Mouse (Mus musculus) heart, embryonic 12.5 days (tissue): ENCODE data around the gene Zzz3. TPM values are rescaled to one million over a fixed set of nuclear protein-coding genes. Genes with fewer than 3 reads are reported as not detected.

Experiments used
- ATAC-seq: fragments of 200-750 bp; cut with Nextera tagmentation; 2 replicates; pipeline ENCODE4 v1.8.0; 2017; ENCODE audit warnings: moderate TSS enrichment, moderate library complexity; ENCODE audit not compliant: insufficient number of reproducible peaks, low FRiP score
- H3K27ac ChIP-seq: fragments of 300-500 bp; sonication (generic); 2 replicates; pipeline ENCODE4 v1.5.1; 2016; ENCODE audit warnings: mild to moderate bottlenecking, moderate library complexity; ENCODE audit not compliant: poor library complexity, severe bottlenecking
- H3K27me3 ChIP-seq: fragments of 300-500 bp; sonication (generic); replicated peaks from 2 replicates; pipeline ENCODE4 v1.6.1; 2016; ENCODE audit warnings: mild to moderate bottlenecking, moderate library complexity
- H3K36me3 ChIP-seq: fragments of 300-500 bp; sonication (generic); 2 replicates; pipeline ENCODE4 v1.6.1; 2016; ENCODE audit warnings: mild to moderate bottlenecking, moderate library complexity
- H3K4me1 ChIP-seq: fragments of 300-500 bp; sonication (generic); replicated peaks from 2 replicates; pipeline ENCODE4 v1.6.1; 2016; ENCODE audit warnings: mild to moderate bottlenecking
- H3K4me2 ChIP-seq: fragments of 300-500 bp; sonication (generic); 2 replicates; pipeline ENCODE4 v1.6.1; 2016; ENCODE audit warnings: mild to moderate bottlenecking, moderate library complexity
- H3K4me3 ChIP-seq: fragments of 300-500 bp; sonication (generic); 2 replicates; pipeline ENCODE4 v1.5.1; 2016; ENCODE audit warnings: mild to moderate bottlenecking
- H3K9ac ChIP-seq: fragments of 300-500 bp; sonication (generic); 2 replicates; pipeline ENCODE4 v1.6.1; 2016; ENCODE audit warnings: mild to moderate bottlenecking, moderate library complexity
- H3K9me3 ChIP-seq: fragments of 300-500 bp; sonication (generic); replicated peaks from 2 replicates; pipeline ENCODE4 v1.6.1; 2016; ENCODE audit warnings: mild to moderate bottlenecking, moderate library complexity
- WGBS: fragments of 180-500 bp; shearing (Covaris S2); methylation state at CpG from one replicate; pipeline ENCODE4 v1.1.7; 2016; 5-methylcytosine and 5-hydroxymethylcytosine counted together
- polyA plus RNA-seq: library from polyadenylated mRNA; unstranded; fragments of >200 nt; fragmentation: Nextera tagmentation; extraction: Ambion mirVana; gene quantifications from 2 replicates; pipeline ENCODE4 v1.2.1, GENCODE M21; 2016

The Zzz3 gene
- polyA plus RNA-seq, 1 experiment from 2014 or later: 38.8 TPM

- Histone ChIP-seq H3K27me3 (no peaks in the 10 kb centered on the region), H3K27ac (no peak overlapping the region)
- 82% methylated on average over 3 of the region's 3 CpGs for WGBS
Measured at GRCm38 (mm10) chr3:152402671-152403066, 7.4 kb downstream of the Zzz3 start.

GRCm38 (mm10) chr3:152403827-152404226, 8.6 kb downstream of the Zzz3 start:
- Histone ChIP-seq H3K27ac (no peak overlapping the region), H3K36me3 (no peaks in the 10 kb centered on the region), H3K4me2 (no peak overlapping the region), H3K9me3 (no peaks in the 10 kb centered on the region), H3K4me3 (no peak overlapping the region), H3K4me1 (peaks cover 57% of the 10 kb centered on the region), H3K27me3 (no peaks in the 10 kb centered on the region), H3K9ac (no peak overlapping the region)
- 77% methylated on average over 2 of the region's 2 CpGs for WGBS
- no peak for ATAC-seq

More at GRCm38 (mm10) chr3:152402671-152403066, 7.4 kb downstream of the Zzz3 start:
- ATAC-seq: no peak
- H3K4me3 ChIP-seq: no peak overlapping the region
- H3K4me1 ChIP-seq: peaks cover 64% of the 10 kb centered on the region
- H3K4me2 ChIP-seq: no peak overlapping the region
- H3K9me3 ChIP-seq: no peaks in the 10 kb centered on the region
- no peak overlapping the region for H3K9ac ChIP-seq
- no peaks in the 10 kb centered on the region for H3K36me3 ChIP-seq

GRCm38 (mm10) chr3:152405420-152405819, 10.1 kb downstream of the Zzz3 start:
- 90% methylated on average over 7 of the region's 7 CpGs for WGBS
- no peak overlapping the region for H3K4me2 ChIP-seq
- no peak overlapping the region for H3K9ac ChIP-seq
- no peak overlapping the region for H3K27ac ChIP-seq
- H3K36me3 ChIP-seq: 0 out of 2 replicates have a peak, but pooled peaks cover 3% of the 10 kb centered on the region
- peaks cover 46% of the 10 kb centered on the region for H3K4me1 ChIP-seq
- no peaks in the 10 kb centered on the region for H3K27me3 ChIP-seq
- H3K9me3 ChIP-seq: no peaks in the 10 kb centered on the region
- ATAC-seq: no peak
- no peak overlapping the region for H3K4me3 ChIP-seq

- Histone ChIP-seq H3K4me2 (peak overlapping the region; percentile 25; the same call in 1 of the 2 replicates), H3K4me3 (no peak overlapping the region), H3K4me1 (peaks cover 53% of the 10 kb centered on the region), H3K36me3 (0 out of 2 replicates have a peak, but pooled peaks cover 3% of the 10 kb centered on the region), H3K27ac (peak overlapping the region; percentile 57; the same call in 1 of the 2 replicates), H3K9me3 (no peaks in the 10 kb centered on the region), H3K27me3 (no peaks in the 10 kb centered on the region), H3K9ac (no peak overlapping the region)
- 66% methylated on average over 4 of the region's 4 CpGs for WGBS
- no peak for ATAC-seq
Measured at GRCm38 (mm10) chr3:152405978-152406640, 10.8 kb downstream of the Zzz3 start.

- H3K36me3 ChIP-seq: 0 out of 2 replicates have a peak, but pooled peaks cover 3% of the 10 kb centered on the region
- no peak overlapping the region for H3K9ac ChIP-seq
- no peak for ATAC-seq
- peaks cover 39% of the 10 kb centered on the region for H3K4me1 ChIP-seq
- H3K4me2 ChIP-seq: no peak overlapping the region
- 72% methylated on average over 7 of the region's 7 CpGs for WGBS
- H3K27ac ChIP-seq: no peak overlapping the region
- H3K9me3 ChIP-seq: no peaks in the 10 kb centered on the region
- no peak overlapping the region for H3K4me3 ChIP-seq
- no peaks in the 10 kb centered on the region for H3K27me3 ChIP-seq
Measured at GRCm38 (mm10) chr3:152410980-152411551, 15.8 kb downstream of the Zzz3 start.

GRCm38 (mm10) chr3:152412362-152412761, 17.1 kb downstream of the Zzz3 start:
- Histone ChIP-seq H3K27me3 (no peaks in the 10 kb centered on the region), H3K4me1 (peaks cover 29% of the 10 kb centered on the region), H3K36me3 (0 out of 2 replicates have a peak, but pooled peaks cover 3% of the 10 kb centered on the region), H3K4me3 (no peak overlapping the region), H3K9me3 (no peaks in the 10 kb centered on the region), H3K27ac (no peak overlapping the region; the same call in 1 of the 2 replicates), H3K4me2 (no peak overlapping the region), H3K9ac (no peak overlapping the region)
- 71% methylated on average over 4 of the region's 4 CpGs for WGBS
- no peak for ATAC-seq

- H3K4me3 ChIP-seq: no peak overlapping the region
- H3K4me2 ChIP-seq: no peak overlapping the region
- 0 out of 2 replicates have a peak, but pooled peaks cover 3% of the 10 kb centered on the region for H3K4me1 ChIP-seq
- H3K27ac ChIP-seq: no peak overlapping the region
- ATAC-seq: no peak
- peaks cover 29% of the 10 kb centered on the region for H3K36me3 ChIP-seq
- WGBS: 92% methylated on average over 8 of the region's 8 CpGs
- H3K9ac ChIP-seq: no peak overlapping the region
- no peaks in the 10 kb centered on the region for H3K27me3 ChIP-seq
- H3K9me3 ChIP-seq: no peaks in the 10 kb centered on the region
Measured at GRCm38 (mm10) chr3:152428925-152429324, 33.7 kb downstream of the Zzz3 start.

GRCm38 (mm10) chr3:152432677-152433076, 37.4 kb downstream of the Zzz3 start:
- WGBS: 95% methylated on average over 7 of the region's 7 CpGs
- H3K27ac ChIP-seq: no peak overlapping the region
- ATAC-seq: no peak
- 0 out of 2 replicates have a peak, but pooled peaks cover 3% of the 10 kb centered on the region for H3K4me1 ChIP-seq
- no peaks in the 10 kb centered on the region for H3K27me3 ChIP-seq
- no peaks in the 10 kb centered on the region for H3K9me3 ChIP-seq
- no peak overlapping the region for H3K9ac ChIP-seq
- H3K4me2 ChIP-seq: no peak overlapping the region
- no peak overlapping the region for H3K4me3 ChIP-seq
- peaks cover 30% of the 10 kb centered on the region for H3K36me3 ChIP-seq

- H3K36me3 ChIP-seq: peaks cover 17% of the 10 kb centered on the region
- H3K27me3 ChIP-seq: no peaks in the 10 kb centered on the region
- H3K4me2 ChIP-seq: no peak overlapping the region
- no peak overlapping the region for H3K9ac ChIP-seq
- no peak for ATAC-seq
- 0 out of 2 replicates have a peak, but pooled peaks cover 3% of the 10 kb centered on the region for H3K4me1 ChIP-seq
- H3K4me3 ChIP-seq: no peak overlapping the region
- no peaks in the 10 kb centered on the region for H3K9me3 ChIP-seq
- H3K27ac ChIP-seq: no peak overlapping the region
Measured at GRCm38 (mm10) chr3:152435590-152435989, 40.3 kb downstream of the Zzz3 start.

- Histone ChIP-seq H3K9ac (no peak overlapping the region), H3K9me3 (no peaks in the 10 kb centered on the region), H3K4me3 (no peak overlapping the region), H3K4me2 (no peak overlapping the region), H3K27ac (no peak overlapping the region), H3K27me3 (no peaks in the 10 kb centered on the region), H3K4me1 (no peaks in the 10 kb centered on the region), H3K36me3 (peaks cover 12% of the 10 kb centered on the region)
- WGBS: 94% methylated on average over 7 of the region's 7 CpGs
- no peak for ATAC-seq
Measured at GRCm38 (mm10) chr3:152438068-152438467, 42.8 kb downstream of the Zzz3 start.

- no peak for ATAC-seq
- no peak overlapping the region for H3K4me2 ChIP-seq
- H3K9ac ChIP-seq: no peak overlapping the region
- 89% methylated on average over 4 of the region's 4 CpGs for WGBS
- no peaks in the 10 kb centered on the region; the same call in 1 of the 2 replicates for H3K36me3 ChIP-seq
- H3K27ac ChIP-seq: no peak overlapping the region
- H3K4me3 ChIP-seq: no peak overlapping the region
- H3K4me1 ChIP-seq: 0 out of 2 replicates have a peak, but pooled peaks cover 3% of the 10 kb centered on the region
- no peaks in the 10 kb centered on the region for H3K27me3 ChIP-seq
- no peaks in the 10 kb centered on the region for H3K9me3 ChIP-seq
Measured at GRCm38 (mm10) chr3:152442795-152443194, 47.5 kb downstream of the Zzz3 start.
